Mouse (Mus musculus) lung, postnatal 0 days (tissue): ENCODE results near the gene E2f1. TPM values are rescaled to one million over a fixed set of nuclear protein-coding genes. Genes with fewer than 3 reads are reported as not detected.

ENCODE experiments used
- ATAC-seq: fragments of 200-750 bp; cut with Nextera tagmentation; 2 replicates; pipeline ENCODE4 v1.8.0; 2017; ENCODE audit warnings: moderate library complexity
- DNase-seq: peaks from one replicate; pipeline ENCODE4 v3.0.0-alpha.2; 2016; ENCODE audit warnings: low spot score
- H3K27ac ChIP-seq: fragments of 300-500 bp; sonication (generic); 2 replicates; pipeline ENCODE4 v1.5.1; 2014; ENCODE audit warnings: antibody characterized with exemption, mild to moderate bottlenecking, low read length, mixed read lengths
- H3K27me3 ChIP-seq: fragments of 300-500 bp; sonication (generic); replicated peaks from 2 replicates; pipeline ENCODE4 v1.6.1; 2014; ENCODE audit warnings: low read length, mixed read lengths; ENCODE audit not compliant: insufficient read depth
- H3K36me3 ChIP-seq: fragments of 300-500 bp; sonication (generic); 2 replicates; pipeline ENCODE4 v1.6.1; 2014; ENCODE audit warnings: low read length, mixed read lengths; ENCODE audit not compliant: insufficient read depth
- H3K4me1 ChIP-seq: fragments of 300-500 bp; sonication (generic); 2 replicates; pipeline ENCODE4 v1.6.1; 2014; ENCODE audit warnings: antibody characterized with exemption, low read depth, low read length, mixed read lengths; ENCODE audit not compliant: insufficient read depth
- H3K4me2 ChIP-seq: fragments of 300-500 bp; sonication (generic); replicated peaks from 2 replicates; pipeline ENCODE4 v1.6.1; 2014; ENCODE audit warnings: low read depth, mild to moderate bottlenecking, low read length, moderate library complexity, mixed read lengths
- H3K4me3 ChIP-seq: fragments of 300-500 bp; sonication (generic); 2 replicates; pipeline ENCODE4 v1.5.1; 2014; ENCODE audit warnings: low read depth, low read length
- H3K9ac ChIP-seq: fragments of 300-500 bp; sonication (generic); replicated peaks from 2 replicates; pipeline ENCODE4 v1.6.1; 2014; ENCODE audit warnings: low read depth, mild to moderate bottlenecking
- H3K9me3 ChIP-seq: fragments of 300-500 bp; sonication (generic); 2 replicates; pipeline ENCODE4 v1.6.1; 2016; ENCODE audit warnings: low read length, mixed read lengths
- CTCF ChIP-seq: IDR thresholded peaks from 2 replicates; pipeline ENCODE4 v1.5.1; 2016; ENCODE audit warnings: antibody characterized with exemption, mild to moderate bottlenecking
- EP300 ChIP-seq: IDR thresholded peaks from 2 replicates; pipeline ENCODE4 v1.6.1; 2016; ENCODE audit warnings: antibody characterized with exemption, mild to moderate bottlenecking, control low read depth
- WGBS: fragments of 180-500 bp; shearing (Covaris S2); extraction: QIAGEN DNeasy Blood & Tissue Kit; methylation state at CpG from one replicate; pipeline ENCODE4 v1.1.7; 2014; 5-methylcytosine and 5-hydroxymethylcytosine counted together
- polyA plus RNA-seq: library from polyadenylated mRNA; unstranded; fragments of >200 nt; fragmentation: Nextera tagmentation; extraction: Ambion mirVana; gene quantifications from 2 replicates; pipeline ENCODE4 v1.2.1, GENCODE M21; 2015

Gene E2f1
- polyA plus RNA-seq, 1 experiment from 2014 or later = 5.4 TPM

DNA sequence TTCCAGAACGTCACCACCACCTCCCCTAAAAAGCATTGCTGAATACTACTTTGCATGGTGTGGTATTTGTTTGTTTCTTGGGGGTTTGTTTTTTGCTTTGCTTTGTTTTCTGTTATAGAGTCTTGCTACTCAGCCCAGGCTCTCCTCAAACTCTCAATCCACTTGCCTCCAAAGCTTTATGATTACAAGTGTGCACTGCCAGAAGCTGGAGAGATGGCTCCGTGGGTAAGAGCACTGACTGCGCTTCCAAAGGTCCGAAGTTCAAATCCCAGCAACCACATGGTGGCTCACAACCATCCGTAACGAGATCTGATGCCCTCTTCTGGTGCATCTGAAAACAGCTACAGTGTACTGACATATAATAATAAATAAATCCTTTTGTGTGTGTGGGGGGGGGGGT lies 30.9 kb upstream of the E2f1 start:
- Histone ChIP-seq H3K36me3 (no peaks in the 10 kb centered on the region; the same call in 1 of the 2 replicates), H3K4me3 (no peak overlapping the region), H3K4me2 (no peak overlapping the region), H3K4me1 (peaks cover 3% of the 10 kb centered on the region; the same call in 1 of the 2 replicates), H3K27me3 (no peaks in the 10 kb centered on the region), H3K27ac (no peak overlapping the region), H3K9ac (no peak overlapping the region), H3K9me3 (no peaks in the 10 kb centered on the region)
- 64% methylated on average over 6 of the region's 6 CpGs for WGBS
- ATAC-seq (no peak), DNase-seq (no peak)
- TF ChIP-seq EP300 (no peak), CTCF (peak; percentile 28)

DNA sequence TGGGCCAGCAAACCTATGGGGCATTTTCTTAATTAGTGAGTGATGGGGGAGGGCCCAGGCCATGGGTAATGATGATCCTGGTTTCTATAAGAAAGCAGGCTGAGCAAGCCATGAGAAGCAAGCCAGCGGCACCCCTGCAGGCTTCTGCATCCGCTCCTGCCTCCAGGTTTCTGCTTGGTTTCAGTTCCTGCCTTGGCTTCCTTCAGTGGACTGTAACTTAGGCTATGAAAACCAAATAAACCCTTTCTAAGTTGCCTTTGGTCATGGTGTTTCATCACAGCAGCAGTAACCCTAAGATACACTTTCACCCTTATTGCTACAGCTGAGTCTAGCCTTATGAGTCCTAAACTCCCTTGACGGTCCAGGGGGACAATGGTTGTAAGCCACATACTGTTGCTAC lies 27.7 kb upstream of the E2f1 start:
- no peaks in the 10 kb centered on the region for H3K4me1 ChIP-seq

DNA sequence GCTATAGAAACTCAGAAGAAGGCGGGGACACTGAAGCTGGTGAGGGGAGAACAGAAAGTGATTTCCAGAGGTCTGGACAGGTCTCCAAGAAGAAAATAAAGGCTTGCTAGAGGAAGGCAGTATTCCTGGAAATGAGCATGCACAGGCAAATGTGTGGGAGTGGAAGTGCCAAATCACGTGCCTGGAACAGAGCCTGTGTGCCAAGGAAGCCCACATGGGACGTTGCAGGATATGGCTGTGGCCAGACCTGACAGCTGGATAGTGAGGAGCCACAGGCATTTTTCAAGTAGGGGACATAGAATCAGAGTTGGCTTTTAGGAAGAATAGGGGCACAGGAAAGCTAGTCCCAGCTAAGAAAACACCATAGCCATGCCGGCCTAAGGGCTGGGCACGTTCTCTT lies 26.1 kb upstream of the E2f1 start:
- no peak overlapping the region for H3K27ac ChIP-seq
- no peak overlapping the region for H3K4me2 ChIP-seq
- no peaks in the 10 kb centered on the region for H3K27me3 ChIP-seq
- WGBS = 80% methylated on average over 5 of the region's 5 CpGs
- H3K36me3 ChIP-seq = peaks cover 4% of the 10 kb centered on the region; the same call in 1 of the 2 replicates
- no peak overlapping the region for H3K4me3 ChIP-seq
- no peaks in the 10 kb centered on the region for H3K4me1 ChIP-seq
- TF ChIP-seq EP300 = no peak
- TF ChIP-seq CTCF = no peak
- H3K9me3 ChIP-seq = no peaks in the 10 kb centered on the region
- no peak for ATAC-seq
- no peak overlapping the region for H3K9ac ChIP-seq
- no peak for DNase-seq

More for the DNA sequence above, 27.7 kb upstream of the E2f1 start:
- H3K4me2 ChIP-seq = no peak overlapping the region
- H3K27ac ChIP-seq = no peak overlapping the region
- no peaks in the 10 kb centered on the region for H3K9me3 ChIP-seq
- ATAC-seq = no peak
- H3K27me3 ChIP-seq = no peaks in the 10 kb centered on the region
- no peak for DNase-seq
- H3K9ac ChIP-seq = no peak overlapping the region
- H3K4me3 ChIP-seq = no peak overlapping the region
- TF ChIP-seq EP300 (no peak), CTCF (no peak)
- WGBS = 86% methylated on average over 3 of the region's 3 CpGs
- peaks cover 4% of the 10 kb centered on the region; the same call in 1 of the 2 replicates for H3K36me3 ChIP-seq

DNA sequence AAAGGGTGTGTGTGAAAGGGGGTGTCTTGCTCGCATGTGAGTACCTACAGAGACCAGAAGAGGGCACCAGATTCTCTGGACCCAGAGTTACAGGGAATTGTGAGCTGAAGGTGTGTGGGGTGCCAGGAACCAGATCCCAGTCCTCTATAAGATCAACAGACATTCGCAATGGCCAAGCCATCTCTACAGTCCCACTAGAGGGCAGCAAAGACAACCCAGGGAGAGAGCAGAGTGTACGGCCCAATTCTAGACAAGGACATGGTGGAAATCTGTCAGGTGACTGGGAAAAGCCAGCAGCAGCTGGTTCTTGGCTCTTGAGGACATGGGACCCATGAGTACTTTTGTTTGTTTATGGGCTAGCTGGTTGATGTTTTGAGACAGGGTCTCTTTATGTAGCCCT lies 23.3 kb upstream of the E2f1 start:
- ATAC-seq (peak; percentile 55), DNase-seq (peak; percentile 58)
- H3K4me2 ChIP-seq = no peak overlapping the region
- no peak overlapping the region for H3K9ac ChIP-seq
- no peak overlapping the region for H3K27ac ChIP-seq
- peak; percentile 78 for TF ChIP-seq CTCF
- TF ChIP-seq EP300 = no peak
- 62% methylated on average over 3 of the region's 3 CpGs for WGBS
- no peaks in the 10 kb centered on the region for H3K4me1 ChIP-seq
- H3K4me3 ChIP-seq = no peak overlapping the region
- no peaks in the 10 kb centered on the region for H3K9me3 ChIP-seq
- H3K36me3 ChIP-seq = peaks cover 4% of the 10 kb centered on the region; the same call in 1 of the 2 replicates
- no peaks in the 10 kb centered on the region for H3K27me3 ChIP-seq

DNA sequence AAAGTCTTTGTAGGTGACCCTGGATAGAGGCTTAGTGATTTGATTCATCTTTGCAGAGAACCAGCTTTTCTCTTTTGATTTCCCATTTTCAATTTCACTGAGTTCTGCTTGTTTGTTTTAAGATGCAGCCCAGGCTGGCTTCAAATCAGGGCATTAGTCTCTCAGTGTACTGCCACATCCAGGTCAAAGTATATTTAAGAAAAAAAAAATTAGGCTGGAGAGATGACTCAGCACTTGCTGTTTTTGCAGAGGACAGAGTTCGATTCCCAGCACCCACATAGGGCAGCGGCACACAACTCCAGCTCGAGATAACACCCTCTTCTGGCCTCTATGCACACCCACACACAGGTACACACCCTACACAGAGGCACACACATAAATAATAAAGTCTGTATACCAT lies 21.5 kb upstream of the E2f1 start:
- TF ChIP-seq EP300 (no peak), CTCF (no peak)
- Histone ChIP-seq H3K36me3 (peaks cover 13% of the 10 kb centered on the region; the same call in 1 of the 2 replicates), H3K27me3 (no peaks in the 10 kb centered on the region), H3K4me1 (no peaks in the 10 kb centered on the region), H3K27ac (no peak overlapping the region), H3K4me2 (no peak overlapping the region), H3K9ac (no peak overlapping the region), H3K4me3 (no peak overlapping the region), H3K9me3 (no peaks in the 10 kb centered on the region)
- ATAC-seq = no peak
- no peak for DNase-seq
- 82% methylated on average over 3 of the region's 3 CpGs for WGBS

DNA sequence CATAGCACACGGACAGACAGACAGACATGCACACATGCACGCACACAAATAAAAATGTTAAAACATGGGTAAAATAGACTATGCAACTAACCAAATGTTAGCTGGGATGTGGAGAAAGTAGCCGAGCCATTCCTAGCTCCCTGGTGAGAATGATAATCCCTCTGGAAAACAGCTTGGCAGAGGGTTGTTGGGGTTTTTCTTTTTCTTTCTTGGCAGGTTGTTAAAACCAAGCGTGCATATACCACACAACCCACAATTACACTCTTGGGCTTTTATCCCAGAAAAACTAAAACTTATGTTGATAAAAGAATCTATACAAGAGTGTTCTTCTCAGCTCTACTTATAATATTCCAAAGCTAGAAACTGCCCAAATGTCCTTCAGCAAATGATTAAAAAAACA lies 19.4 kb upstream of the E2f1 start:
- Histone ChIP-seq H3K27ac (no peak overlapping the region), H3K27me3 (no peaks in the 10 kb centered on the region), H3K4me1 (no peaks in the 10 kb centered on the region), H3K9ac (no peak overlapping the region), H3K4me2 (no peak overlapping the region), H3K9me3 (no peaks in the 10 kb centered on the region), H3K36me3 (peaks cover 12% of the 10 kb centered on the region; the same call in 1 of the 2 replicates), H3K4me3 (no peak overlapping the region)
- WGBS = 82% methylated on average over 4 of the region's 4 CpGs
- TF ChIP-seq CTCF (no peak), EP300 (no peak)
- no peak for DNase-seq
- no peak for ATAC-seq

DNA sequence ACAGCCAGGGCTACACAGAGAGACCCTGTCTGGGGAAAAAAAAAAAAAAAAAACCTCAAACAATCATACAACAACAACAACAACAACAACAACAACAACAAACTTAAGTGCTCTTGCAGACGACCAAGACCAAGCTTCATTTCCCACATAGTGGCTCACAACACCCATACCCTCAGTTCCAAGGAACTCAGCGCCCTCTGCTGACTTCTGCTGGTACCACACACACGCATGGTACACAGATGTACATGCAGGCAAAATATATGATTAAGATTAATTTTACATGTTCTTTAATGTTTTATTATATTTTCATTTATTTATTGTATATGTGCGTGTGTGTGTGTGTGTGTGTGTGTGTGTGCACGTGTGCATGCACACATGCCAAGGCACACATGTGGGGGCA lies 16.7 kb upstream of the E2f1 start:
- peak; percentile 71 for TF ChIP-seq CTCF
- TF ChIP-seq EP300 = no peak

More for the DNA sequence above, 16.7 kb upstream of the E2f1 start:
- ATAC-seq = no peak
- H3K27ac ChIP-seq = no peak overlapping the region
- H3K9me3 ChIP-seq = no peaks in the 10 kb centered on the region
- no peak overlapping the region for H3K4me2 ChIP-seq
- peaks cover 9% of the 10 kb centered on the region; the same call in 1 of the 2 replicates for H3K36me3 ChIP-seq
- no peaks in the 10 kb centered on the region for H3K4me1 ChIP-seq
- no peaks in the 10 kb centered on the region for H3K27me3 ChIP-seq
- peak; percentile 31 for DNase-seq
- no peak overlapping the region for H3K4me3 ChIP-seq
- WGBS = 72% methylated on average over 5 of the region's 5 CpGs
- no peak overlapping the region for H3K9ac ChIP-seq
